Mouse (Mus musculus) thymus, adult 2 months (tissue): ENCODE measurements around the gene Cela1. TPM values are rescaled to one million over a fixed set of nuclear protein-coding genes. Genes with fewer than 3 reads are reported as not detected.

Experiments used
- DNase-seq: peaks from one replicate; pipeline ENCODE4 v3.0.0; 2021
- H3K27ac ChIP-seq: fragments of 200-500 bp; 2 replicates; pipeline ENCODE4 v1.5.1; 2012; ENCODE audit warnings: low read length, control low read depth; ENCODE audit not compliant: control insufficient read depth, insufficient read depth
- H3K27me3 ChIP-seq: fragments of 200-500 bp; 2 replicates; pipeline ENCODE4 v1.6.1; 2012; ENCODE audit warnings: mild to moderate bottlenecking, low read length, moderate library complexity, mixed read lengths; ENCODE audit not compliant: control insufficient read depth, insufficient read depth
- H3K36me3 ChIP-seq: fragments of 200-500 bp; 2 replicates; pipeline ENCODE4 v1.6.1; 2012; ENCODE audit warnings: mild to moderate bottlenecking, low read length, moderate library complexity; ENCODE audit not compliant: control insufficient read depth, insufficient read depth
- H3K4me1 ChIP-seq: fragments of 200-500 bp; replicated peaks from 2 replicates; pipeline ENCODE4 v1.6.1; 2012; ENCODE audit warnings: low read length; ENCODE audit not compliant: control insufficient read depth, insufficient read depth
- H3K4me3 ChIP-seq: fragments of 200-500 bp; 2 replicates; pipeline ENCODE4 v1.5.1; 2012; ENCODE audit warnings: mild to moderate bottlenecking, low read length, control low read depth, moderate library complexity; ENCODE audit not compliant: control insufficient read depth, insufficient read depth
- CTCF ChIP-seq: fragments of 200-500 bp; IDR thresholded peaks from 2 replicates; pipeline ENCODE4 v1.5.1; 2012; ENCODE audit warnings: mild to moderate bottlenecking, control low read depth, low read length, moderate library complexity, borderline replicate concordance; ENCODE audit not compliant: control insufficient read depth, poor library complexity, insufficient read depth; ENCODE audit errors: extremely low read depth
- POLR2A ChIP-seq: fragments of 200-500 bp; IDR thresholded peaks from 2 replicates; pipeline ENCODE4 v1.6.1; 2012; ENCODE audit warnings: mild to moderate bottlenecking, low read length, control low read depth, moderate library complexity; ENCODE audit not compliant: control insufficient read depth, poor library complexity, insufficient read depth; ENCODE audit errors: extremely low read depth
- WGBS: fragments of 180-500 bp; shearing (Covaris S2); methylation state at CpG from one replicate; pipeline ENCODE4 v1.1.7; 2018; 5-methylcytosine and 5-hydroxymethylcytosine counted together
- polyA plus RNA-seq: library from polyadenylated mRNA; depleted of rRNA; stranded (reverse); fragments of >200 nt; gene quantifications from 2 replicates; pipeline ENCODE4 v1.2.3, GENCODE M21; 2012

Gene Cela1
- polyA plus RNA-seq, 1 experiment = 11.7 TPM

- peaks cover 34% of the 10 kb centered on the region for H3K4me1 ChIP-seq
- no peak for DNase-seq
- H3K27ac ChIP-seq = no peak overlapping the region
- WGBS = 56% methylated on average over 10 of the region's 10 CpGs
- TF ChIP-seq POLR2A = no peak
- no peak for TF ChIP-seq CTCF
- H3K27me3 ChIP-seq = peaks cover 17% of the 10 kb centered on the region
- no peak overlapping the region for H3K4me3 ChIP-seq
- no peaks in the 10 kb centered on the region for H3K36me3 ChIP-seq
Measured at GRCm38 (mm10) chr15:100633341-100633740, 54.4 kb downstream of the Cela1 start.

- WGBS = 88% methylated on average over 5 of the region's 5 CpGs
Measured at GRCm38 (mm10) chr15:100632323-100632722, 55.4 kb downstream of the Cela1 start.

GRCm38 (mm10) chr15:100631454-100632170, 56.1 kb downstream of the Cela1 start:
- H3K36me3 ChIP-seq = no peaks in the 10 kb centered on the region
- no peak for DNase-seq
- peaks cover 12% of the 10 kb centered on the region for H3K27me3 ChIP-seq
- TF ChIP-seq POLR2A = no peak
- TF ChIP-seq CTCF = no peak
- no peak overlapping the region for H3K27ac ChIP-seq
- no peak overlapping the region for H3K4me3 ChIP-seq
- peaks cover 28% of the 10 kb centered on the region for H3K4me1 ChIP-seq
- WGBS = 44% methylated on average over 12 of the region's 12 CpGs

More at GRCm38 (mm10) chr15:100632323-100632722, 55.4 kb downstream of the Cela1 start:
- no peak for DNase-seq
- no peak overlapping the region for H3K27ac ChIP-seq
- peaks cover 34% of the 10 kb centered on the region for H3K4me1 ChIP-seq
- H3K27me3 ChIP-seq = peaks cover 17% of the 10 kb centered on the region
- TF ChIP-seq POLR2A = no peak
- TF ChIP-seq CTCF = no peak
- H3K4me3 ChIP-seq = no peak overlapping the region
- H3K36me3 ChIP-seq = no peaks in the 10 kb centered on the region

- TF ChIP-seq CTCF = no peak
- DNase-seq = no peak
- Histone ChIP-seq H3K4me3 (no peak overlapping the region), H3K27me3 (peaks cover 2% of the 10 kb centered on the region; the same call in 1 of the 2 replicates), H3K27ac (no peak overlapping the region), H3K36me3 (no peaks in the 10 kb centered on the region), H3K4me1 (peaks cover 23% of the 10 kb centered on the region)
- WGBS = 31% methylated on average over 3 of the region's 3 CpGs
Measured at GRCm38 (mm10) chr15:100630126-100630525, 57.6 kb downstream of the Cela1 start.

- H3K27me3 ChIP-seq = no peaks in the 10 kb centered on the region
- TF ChIP-seq CTCF (no peak), POLR2A (no peak)
- H3K4me1 ChIP-seq = peaks cover 23% of the 10 kb centered on the region
- no peak overlapping the region for H3K27ac ChIP-seq
- DNase-seq = no peak
- WGBS = 82% methylated on average over 7 of the region's 7 CpGs
- H3K4me3 ChIP-seq = no peak overlapping the region
- H3K36me3 ChIP-seq = no peaks in the 10 kb centered on the region
Measured at GRCm38 (mm10) chr15:100628797-100629196, 58.9 kb downstream of the Cela1 start.

- no peak for DNase-seq
- no peak overlapping the region for H3K4me3 ChIP-seq
- H3K4me1 ChIP-seq = peaks cover 20% of the 10 kb centered on the region
- TF ChIP-seq CTCF = no peak
- no peak for TF ChIP-seq POLR2A
- no peak overlapping the region for H3K27ac ChIP-seq
- WGBS = 84% methylated on average over 11 of the region's 11 CpGs
- H3K27me3 ChIP-seq = no peaks in the 10 kb centered on the region
- H3K36me3 ChIP-seq = no peaks in the 10 kb centered on the region
Measured at GRCm38 (mm10) chr15:100627774-100628370, 59.8 kb downstream of the Cela1 start.

GRCm38 (mm10) chr15:100627287-100627686, 60.4 kb downstream of the Cela1 start:
- 74% methylated on average over 10 of the region's 10 CpGs for WGBS
- H3K36me3 ChIP-seq = no peaks in the 10 kb centered on the region
- H3K4me1 ChIP-seq = peaks cover 18% of the 10 kb centered on the region
- TF ChIP-seq CTCF (no peak), POLR2A (no peak)
- H3K4me3 ChIP-seq = no peak overlapping the region
- H3K27ac ChIP-seq = no peak overlapping the region
- no peaks in the 10 kb centered on the region for H3K27me3 ChIP-seq
- no peak for DNase-seq
